Mouse (Mus musculus) left cerebral cortex, postnatal 36 days (tissue): ENCODE measurements around the gene Pccb. TPM values are rescaled to one million over a fixed set of nuclear protein-coding genes. Genes with fewer than 3 reads are reported as not detected.

Experiments used
- DNase-seq, 2 experiments: peaks; one replicate each; pipeline ENCODE4 v3.0.0; 2021 to 2022; ENCODE audit warnings: low spot score in 2 of 2, mixed read lengths in 1 of 2
- intact Hi-C: fragments of 180-260 bp; cut with DNase I; formaldehyde crosslinking; loops from one replicate; pipeline ENCODE4 v1.15.1; 2025
- total RNA-seq, 2 experiments: library from RNA; stranded (reverse); gene quantifications; 2 replicates each; pipeline ENCODE4 v1.2.3; 2021

Pccb gene
- total RNA-seq, 2 experiments from 2014 or later: 37.6 to 44.2 TPM

DNA sequence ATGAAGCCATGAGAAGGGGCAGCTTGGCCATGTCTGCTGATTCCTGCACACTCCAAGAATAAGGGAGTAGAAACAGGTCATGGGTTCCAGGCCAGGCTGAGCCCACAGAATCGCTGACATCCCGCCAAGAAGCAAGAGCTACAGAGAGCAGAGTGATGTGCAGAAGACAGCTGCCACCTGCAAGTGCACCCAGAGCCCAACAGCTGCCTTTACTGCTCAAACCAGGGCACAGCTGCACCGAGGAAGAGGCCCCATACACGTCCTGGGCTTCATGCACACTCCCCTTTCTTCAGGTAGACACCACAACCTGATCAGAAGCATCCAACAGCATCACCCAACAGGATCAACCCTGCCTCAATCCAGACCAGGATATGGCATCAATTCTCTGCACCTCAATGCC is 40.8 kb downstream of the Pccb start:
- no peak for DNase-seq
- intact Hi-C loops: no loop called here

DNA sequence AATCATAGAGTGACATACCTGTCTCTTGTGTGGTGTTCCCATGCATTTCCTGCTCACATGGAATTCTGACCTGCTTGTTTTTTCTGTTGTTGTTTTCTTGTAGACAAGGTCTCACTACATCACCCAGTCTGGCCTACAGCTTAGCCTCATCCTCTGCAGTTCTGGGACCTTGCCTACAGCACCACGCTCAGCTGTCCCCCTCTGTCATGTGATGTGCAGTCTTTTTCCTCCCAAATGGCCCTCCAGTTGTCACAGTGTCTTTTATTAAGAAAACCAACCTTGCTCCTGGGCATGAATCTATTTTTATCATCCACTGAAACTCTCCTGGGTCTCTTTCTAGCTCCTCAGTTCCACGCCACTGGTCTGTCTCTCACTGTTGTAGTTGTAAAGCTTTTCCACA is 42.5 kb downstream of the Pccb start:
- intact Hi-C loops: no loop called here
- no peak for DNase-seq

DNA sequence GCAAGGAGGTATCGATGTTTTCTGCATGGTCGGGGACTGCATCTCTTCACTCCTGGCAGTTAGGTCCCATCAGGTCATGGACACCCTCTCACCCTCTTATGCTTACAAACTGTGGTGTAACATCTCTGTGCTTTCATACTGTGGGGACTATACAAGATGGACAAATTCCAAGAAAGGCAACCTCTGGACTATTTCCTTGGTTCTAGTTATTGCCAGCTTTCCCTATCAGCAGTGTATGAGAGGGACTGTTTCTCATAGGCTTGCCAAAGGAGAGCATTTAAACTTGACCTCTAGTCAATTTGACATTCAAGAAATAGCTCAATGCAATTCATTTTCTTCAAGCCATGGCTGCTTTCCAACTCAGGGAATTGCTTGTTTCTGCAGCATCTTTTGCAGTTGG is 43.4 kb downstream of the Pccb start:
- intact Hi-C loops: no loop called here
- DNase-seq: no peak

DNA sequence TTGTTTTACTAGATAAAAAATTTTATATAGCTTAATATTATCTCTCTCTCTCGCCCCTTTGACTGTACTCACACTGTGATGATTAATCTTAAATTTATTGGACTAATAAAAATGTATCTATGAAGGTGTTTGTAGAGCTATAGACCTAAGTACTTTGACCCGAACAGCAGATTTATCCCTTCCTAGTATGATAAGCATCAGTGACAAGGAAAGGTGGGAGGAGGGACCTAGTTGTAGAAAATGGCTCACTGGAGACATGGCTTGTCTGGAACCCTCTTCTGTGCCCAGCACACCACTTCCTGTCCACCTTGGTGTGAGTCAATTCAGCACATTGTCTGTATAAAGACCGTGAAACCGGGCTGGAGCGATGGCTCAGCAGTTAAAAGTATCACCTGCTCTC is 44.1 kb downstream of the Pccb start:
- intact Hi-C loops: no loop called here
- DNase-seq: no peak

DNA sequence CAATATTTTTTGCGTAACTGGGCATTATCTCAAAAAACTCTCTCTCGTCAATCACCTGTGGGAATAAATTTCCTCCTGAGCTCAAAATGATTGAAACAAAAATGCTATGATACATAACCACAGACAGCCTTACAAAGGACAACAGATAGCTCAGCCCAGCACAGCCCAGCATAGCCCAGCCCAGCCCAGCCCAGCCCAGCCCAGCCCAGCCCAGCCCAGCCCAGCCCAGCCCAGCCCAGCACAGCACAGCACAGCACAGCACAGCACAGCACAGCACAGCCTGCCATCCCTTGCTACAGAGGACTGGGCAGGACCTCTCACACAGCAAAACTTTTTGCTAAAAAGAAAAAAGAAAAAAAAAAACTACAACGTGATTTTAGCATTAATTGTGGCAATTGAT is 46.8 kb downstream of the Pccb start:
- DNase-seq: no peak
- intact Hi-C loops: no loop called here

DNA sequence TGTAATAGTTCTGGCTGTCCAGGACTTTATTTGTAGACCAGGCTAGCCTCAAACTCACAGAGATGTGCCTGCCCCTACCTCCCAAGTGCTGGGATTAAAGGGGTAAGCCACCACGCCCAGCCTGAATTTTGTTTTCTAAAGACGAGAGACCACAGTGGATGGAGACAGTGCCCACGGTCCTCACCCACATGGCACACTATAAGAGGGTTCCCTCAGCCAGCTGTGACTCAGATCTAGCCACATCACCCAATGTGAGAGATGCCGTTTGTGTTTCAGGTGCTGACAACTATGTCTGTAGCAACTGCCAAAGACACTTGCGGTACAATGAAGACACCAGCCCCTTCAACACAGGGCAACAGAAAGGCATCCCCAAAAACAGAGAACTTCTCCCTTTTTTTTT is 47.7 kb downstream of the Pccb start:
- no peak for DNase-seq
- intact Hi-C loops: no loop called here

DNA sequence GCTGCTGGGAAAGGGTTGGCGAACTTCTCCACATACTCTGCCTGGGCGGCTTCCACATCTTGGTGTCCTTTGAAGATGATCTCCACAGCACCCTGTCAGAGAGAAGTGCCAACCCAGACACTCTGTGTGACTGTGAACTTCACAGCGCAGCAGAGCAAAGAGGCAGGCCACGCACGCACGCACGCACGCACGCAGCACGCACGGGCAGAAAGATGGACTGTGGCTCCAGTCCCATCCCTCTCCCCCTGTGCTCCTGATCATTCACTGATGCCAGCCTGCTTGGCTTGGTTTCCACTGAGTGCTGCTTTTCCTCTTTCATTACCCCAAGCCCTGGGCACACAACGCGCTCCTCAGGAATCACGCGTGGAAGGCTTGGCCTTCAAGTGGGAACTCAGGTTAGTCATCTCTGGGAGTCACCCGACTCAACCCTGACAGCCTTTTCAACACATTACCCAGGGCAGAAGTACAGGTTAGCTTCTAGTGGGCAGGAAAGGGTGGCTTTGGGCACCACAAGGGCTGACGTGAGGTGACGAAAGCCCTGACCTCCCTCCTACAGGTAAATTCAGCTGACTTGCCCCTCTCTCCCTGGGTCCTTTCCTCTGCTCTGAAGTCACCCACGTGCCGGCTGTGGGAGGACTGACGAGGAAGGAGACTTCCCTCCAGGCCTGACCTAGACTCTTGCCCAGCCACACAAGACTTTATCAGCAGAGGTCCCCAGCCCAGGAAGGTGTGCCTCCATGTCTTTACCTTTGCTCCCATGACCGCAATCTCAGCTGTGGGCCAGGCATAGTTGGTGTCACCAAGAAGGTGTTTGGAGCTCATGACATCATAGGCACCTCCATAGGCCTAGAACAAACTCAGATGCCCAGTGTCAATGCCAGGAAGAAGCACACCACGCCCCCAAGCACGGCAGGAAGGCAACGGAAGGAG is 50.1 kb downstream of the Pccb start:
- DNase-seq: no peak
- intact Hi-C loops: no loop called here

DNA sequence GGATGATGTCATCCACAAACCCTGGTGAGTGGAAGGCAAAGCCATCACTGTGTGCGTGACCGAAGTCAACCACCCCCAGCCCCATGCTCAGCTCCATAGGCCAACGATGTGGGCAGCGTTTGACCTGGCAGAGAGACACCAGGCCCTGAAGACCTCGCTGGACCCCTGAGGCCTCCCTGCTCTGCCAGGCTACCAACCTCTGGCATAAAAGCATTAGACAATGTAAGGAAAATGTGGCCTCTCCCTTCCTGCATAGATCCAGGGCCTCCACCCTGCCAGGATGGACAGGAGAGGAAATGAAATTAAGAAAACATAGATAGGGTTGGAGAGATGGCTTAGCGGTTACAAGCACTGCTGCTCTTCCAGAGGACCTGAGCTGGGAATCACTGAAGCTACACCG is 51.9 kb downstream of the Pccb start:
- no peak for DNase-seq
- intact Hi-C loops: no loop called here

DNA sequence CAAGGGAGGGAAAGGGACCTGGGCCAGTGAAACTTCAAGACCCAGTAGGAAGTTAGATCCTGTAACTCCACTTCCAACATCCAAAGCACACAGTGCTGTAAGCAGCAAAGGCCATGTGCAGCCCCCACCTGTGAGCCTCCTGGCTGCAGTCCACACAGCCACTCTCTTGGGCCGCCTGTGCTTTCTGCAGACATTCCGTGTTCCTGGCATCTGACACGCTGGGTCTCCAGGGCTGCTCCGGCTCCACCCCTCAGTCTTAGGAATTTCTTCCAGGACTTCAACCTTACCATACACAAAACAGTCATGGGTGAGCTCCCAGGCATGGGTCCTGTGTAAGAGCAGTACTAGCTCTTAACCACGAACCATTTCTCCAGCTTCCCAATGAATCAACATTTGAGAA is 55.4 kb downstream of the Pccb start:
- intact Hi-C loops: no loop called here
- DNase-seq: no peak

DNA sequence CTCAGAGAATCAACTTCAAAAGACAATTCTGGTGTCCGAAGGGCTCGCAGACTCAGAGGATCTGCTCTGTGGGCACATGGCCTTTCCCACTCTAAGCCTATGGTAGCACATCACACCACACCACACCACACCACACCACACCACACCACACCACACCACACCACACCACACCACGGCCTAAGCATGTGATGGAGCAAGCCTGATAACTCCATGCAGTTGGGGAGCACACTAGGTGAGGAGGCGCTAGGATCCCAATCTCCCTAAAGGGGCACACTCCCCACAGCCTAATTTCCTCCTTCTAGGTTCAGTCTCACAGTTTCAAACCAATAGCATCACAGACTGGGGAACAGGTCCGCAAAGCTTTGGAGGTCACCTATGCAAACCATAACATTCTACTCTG is 56.0 kb downstream of the Pccb start:
- intact Hi-C loops: no loop called here
- no peak for DNase-seq

DNA sequence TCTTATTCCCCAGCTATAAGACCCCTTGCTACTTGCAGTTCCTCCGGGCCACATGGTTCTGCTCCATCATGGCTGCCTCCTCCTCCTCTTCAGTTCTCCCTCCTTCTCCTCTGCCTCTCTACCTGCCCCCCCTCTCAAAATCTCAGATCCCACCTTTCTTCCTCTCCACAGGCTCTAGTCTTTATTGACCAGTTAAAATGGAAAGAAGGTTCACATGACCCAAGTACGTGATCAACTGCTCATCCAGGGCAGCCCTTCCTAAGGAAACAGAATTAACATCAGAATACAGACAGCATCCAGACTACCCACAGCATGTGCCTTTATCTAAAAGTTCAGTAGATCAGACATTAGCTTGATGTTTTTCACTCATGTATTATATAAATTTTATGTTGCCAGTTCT is 65.2 kb downstream of the Pccb start:
- no peak for DNase-seq
- intact Hi-C loops: no loop called here

DNA sequence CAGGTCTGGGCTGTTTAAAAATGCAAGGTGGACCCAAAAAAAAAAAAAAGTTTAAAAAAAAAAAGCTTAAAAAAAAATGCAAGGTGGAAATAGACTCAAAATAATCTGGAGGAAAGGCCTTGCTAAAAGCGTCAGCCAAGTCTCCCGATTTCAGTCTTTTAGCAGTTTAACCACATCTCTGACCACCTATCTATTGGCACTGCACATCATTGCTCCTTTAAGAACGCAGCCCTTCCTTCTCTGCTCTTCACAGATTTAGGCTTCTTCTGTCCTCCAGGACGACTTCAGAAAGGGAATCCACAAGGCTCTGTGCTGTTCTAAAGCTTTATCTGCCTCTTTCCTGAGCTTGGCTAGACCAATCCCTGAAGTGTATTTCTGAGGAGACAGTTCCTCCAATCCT is 70.6 kb downstream of the Pccb start:
- no peak for DNase-seq
- intact Hi-C loops: no loop called here

DNA sequence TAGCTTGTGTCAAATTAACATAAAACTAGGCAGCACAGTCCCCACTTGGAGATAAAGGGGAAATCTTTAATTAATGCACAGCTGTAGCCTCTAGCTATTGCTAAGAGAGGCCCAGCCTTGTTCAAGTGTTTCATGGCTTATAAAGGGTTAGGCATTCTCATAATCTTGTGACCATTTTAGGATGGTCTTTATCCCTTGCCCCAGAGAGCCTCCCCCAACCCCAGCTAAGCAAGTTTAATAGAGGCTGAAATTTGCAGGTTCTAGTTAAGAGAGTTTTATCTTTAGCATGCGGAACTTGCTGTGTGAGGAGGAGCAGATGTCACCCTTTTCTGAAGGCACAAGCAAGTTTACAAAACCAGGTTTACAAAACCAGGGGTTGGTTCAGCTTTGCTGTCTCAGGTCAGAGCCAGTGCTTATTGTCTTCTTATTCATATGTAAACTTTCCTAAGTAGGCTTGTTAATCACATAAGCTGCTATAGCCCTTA is 71.2 kb downstream of the Pccb start:
- no peak for DNase-seq
- intact Hi-C loops: no loop called here

DNA sequence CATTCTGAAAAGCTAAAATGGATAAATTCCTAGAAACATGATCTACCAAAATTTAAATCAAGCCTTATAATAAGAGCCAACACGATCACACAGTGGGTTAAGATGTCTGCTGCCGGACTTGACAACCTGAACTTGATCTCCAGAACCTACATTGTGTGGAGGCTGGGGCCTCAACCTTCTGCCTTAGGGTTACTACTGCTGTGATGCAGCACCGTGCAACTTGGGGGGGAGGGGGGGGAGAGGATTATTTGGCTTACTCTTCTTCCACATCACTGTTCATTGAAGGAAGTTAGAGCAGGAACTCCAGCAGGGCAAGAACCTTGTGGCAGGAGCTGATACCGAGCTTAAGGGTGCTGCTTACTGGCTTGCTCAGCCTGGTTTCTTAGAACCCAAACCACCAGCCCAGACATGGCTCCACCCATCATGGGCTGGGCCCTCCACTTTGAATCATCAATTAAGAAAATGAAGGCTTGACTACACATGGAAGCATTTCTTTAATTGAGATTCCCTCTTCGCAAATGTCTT is 71.7 kb downstream of the Pccb start:
- DNase-seq: no peak
- intact Hi-C loops: no loop called here

DNA sequence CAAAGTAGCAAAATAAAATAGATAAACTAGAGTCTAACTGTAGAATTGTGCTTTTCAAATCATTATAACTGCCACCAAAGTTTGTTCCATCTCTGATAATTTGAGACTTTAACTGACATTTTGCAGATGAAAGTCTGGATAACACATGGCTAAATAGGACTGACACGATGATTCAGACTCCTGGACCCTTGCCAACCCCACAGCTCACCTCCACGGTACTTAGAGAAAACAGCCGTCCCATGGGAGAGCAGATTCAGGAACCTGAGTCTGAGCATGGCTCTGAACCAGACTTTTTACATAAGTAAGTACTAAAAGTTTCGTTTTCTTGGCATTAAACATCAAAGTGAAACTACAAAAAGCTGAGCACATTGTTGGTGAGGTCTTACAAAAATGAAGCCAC is 83.2 kb downstream of the Pccb start:
- DNase-seq: no peak
- intact Hi-C loops: no loop called here

DNA sequence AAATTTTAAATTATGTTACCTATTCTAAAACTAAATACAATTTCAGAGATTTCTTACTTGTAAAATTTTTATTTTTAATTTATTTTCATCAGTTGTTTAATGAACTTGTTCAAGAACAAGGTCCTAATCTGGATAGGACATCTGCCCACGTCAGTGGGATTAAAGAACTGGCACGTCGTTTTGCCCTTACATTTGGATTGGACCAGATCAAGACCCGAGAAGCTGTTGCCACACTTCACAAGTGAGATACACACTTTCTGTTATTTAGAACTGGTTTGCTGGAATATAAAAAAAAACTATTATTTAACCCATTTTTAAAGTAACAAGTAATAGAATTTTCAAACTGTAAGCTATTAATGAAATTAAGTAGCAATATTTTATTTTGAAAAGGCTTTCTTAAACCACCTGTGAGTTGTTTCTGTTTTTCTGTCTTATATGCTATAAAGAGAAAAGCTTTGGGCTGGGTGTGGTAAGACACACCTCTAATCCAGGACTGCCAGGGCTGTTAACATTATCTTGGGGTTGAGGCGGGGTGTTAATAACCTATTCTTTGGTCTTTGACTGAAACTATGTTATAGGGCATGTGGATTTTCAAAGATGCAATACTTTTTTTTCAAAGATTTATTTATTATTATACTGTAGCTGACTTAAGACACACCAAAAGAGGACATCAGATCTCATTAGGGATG is 89.9 kb downstream of the Pccb start:
- intact Hi-C loops: no loop called here
- DNase-seq: no peak

DNA sequence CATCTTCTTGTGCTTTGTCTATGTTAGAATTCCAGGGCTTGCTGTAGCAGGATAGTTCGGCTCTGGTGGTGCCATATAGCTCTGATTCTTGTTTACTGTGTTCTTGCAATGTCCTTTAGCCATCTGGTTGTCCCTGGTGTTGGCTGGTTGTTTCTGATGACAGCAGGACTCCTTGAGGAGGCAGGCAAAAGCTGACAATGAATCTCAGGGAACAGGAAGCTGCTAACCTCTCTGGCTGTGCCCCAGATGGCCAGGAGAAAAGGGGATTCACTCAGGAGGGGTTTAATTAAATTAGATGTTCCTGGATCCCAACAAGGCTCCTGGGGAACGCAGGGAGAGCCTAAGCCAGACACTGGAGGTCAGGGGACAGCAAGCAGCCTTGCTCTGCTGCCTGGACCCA is 92.7 kb downstream of the Pccb start:
- intact Hi-C loops: no loop called here
- no peak for DNase-seq
